Mouse (Mus musculus): ENCODE data around the gene Por. TPM values are rescaled to one million over a fixed set of nuclear protein-coding genes. Genes with fewer than 3 reads are reported as not detected.

Por gene
- total and polyA plus RNA-seq, 3 experiments: 26.7 to 91.1 (median 90.4) TPM

DNA sequence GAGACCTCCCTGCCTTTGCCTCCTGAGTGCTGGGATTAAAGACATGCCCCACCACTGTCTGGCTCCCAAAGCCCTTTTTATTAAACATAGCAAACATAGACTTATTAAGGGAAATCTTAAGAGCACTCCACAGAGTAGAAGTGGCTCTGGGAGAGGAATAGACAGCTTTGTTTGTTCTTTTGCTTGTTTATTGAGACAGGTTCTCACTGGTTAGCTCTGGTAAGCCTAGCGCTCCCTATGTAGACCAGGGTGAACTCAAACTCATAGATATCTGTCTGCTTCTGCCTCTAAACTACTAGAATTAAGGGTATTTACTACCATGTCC lies 20.6 kb upstream of the Por start:
- no peak for ATAC-seq (ENCODE audit: extremely low read depth, insufficient number of reproducible peaks, low FRiP score, poor library complexity, severe bottlenecking)
- Histone ChIP-seq H3K4me3 (ENCODE audit: low read depth, low read length) (no peak overlapping the region), H3K27me3 (ENCODE audit: insufficient read depth, low read length) (peaks cover 10% of the 10 kb centered on the region; the same call in 1 of the 2 replicates), H3K4me1 (ENCODE audit: insufficient read depth, low read depth, low read length) (peaks cover 10% of the 10 kb centered on the region), H3K36me3 (replicated peaks) (no peaks in the 10 kb centered on the region), H3K9me3 (replicated peaks) (no peaks in the 10 kb centered on the region)
- DNase-seq (ENCODE audit: low spot score): no peak
- TF ChIP-seq POLR2AphosphoS5 (IDR thresholded peaks at IDR 0.05; ENCODE audit: insufficient replicate concordance, low read depth, low read length): no peak
- no peak for TF ChIP-seq CTCF (IDR thresholded peaks at IDR 0.05; ENCODE audit: low read depth, low read length)
- TF ChIP-seq GATA1 (IDR thresholded peaks at IDR 0.05; ENCODE audit: borderline replicate concordance, low read length): no peak
- TF ChIP-seq TAL1 (conservative IDR thresholded peaks at IDR 0.05; ENCODE audit: low read depth, low read length): no peak
- TF ChIP-seq GATA2 (IDR thresholded peaks at IDR 0.05; ENCODE audit: borderline replicate concordance, low read depth, low read length): no peak

GRCm38 (mm10) chr5:135651536-135651935 lies 18.3 kb upstream of the Por start:
- H3K27me3 ChIP-seq (ENCODE audit: insufficient read depth, low read length): peaks cover 13% of the 10 kb centered on the region; the same call in 1 of the 2 replicates
- H3K9me3 ChIP-seq (replicated peaks): no peaks in the 10 kb centered on the region
- no peak for DNase-seq (ENCODE audit: low spot score)
- peaks cover 10% of the 10 kb centered on the region for H3K4me1 ChIP-seq (ENCODE audit: insufficient read depth, low read depth, low read length)
- ATAC-seq (ENCODE audit: extremely low read depth, insufficient number of reproducible peaks, low FRiP score, poor library complexity, severe bottlenecking): no peak
- TF ChIP-seq GATA2 (IDR thresholded peaks at IDR 0.05; ENCODE audit: borderline replicate concordance, low read depth, low read length): no peak
- no peak for TF ChIP-seq GATA1 (IDR thresholded peaks at IDR 0.05; ENCODE audit: borderline replicate concordance, low read length)
- TF ChIP-seq CTCF (IDR thresholded peaks at IDR 0.05; ENCODE audit: low read depth, low read length): no peak
- no peak for TF ChIP-seq POLR2AphosphoS5 (IDR thresholded peaks at IDR 0.05; ENCODE audit: insufficient replicate concordance, low read depth, low read length)
- no peak for TF ChIP-seq TAL1 (conservative IDR thresholded peaks at IDR 0.05; ENCODE audit: low read depth, low read length)
- no peak overlapping the region for H3K4me3 ChIP-seq (ENCODE audit: low read depth, low read length)
- no peaks in the 10 kb centered on the region for H3K36me3 ChIP-seq (replicated peaks)

DNA sequence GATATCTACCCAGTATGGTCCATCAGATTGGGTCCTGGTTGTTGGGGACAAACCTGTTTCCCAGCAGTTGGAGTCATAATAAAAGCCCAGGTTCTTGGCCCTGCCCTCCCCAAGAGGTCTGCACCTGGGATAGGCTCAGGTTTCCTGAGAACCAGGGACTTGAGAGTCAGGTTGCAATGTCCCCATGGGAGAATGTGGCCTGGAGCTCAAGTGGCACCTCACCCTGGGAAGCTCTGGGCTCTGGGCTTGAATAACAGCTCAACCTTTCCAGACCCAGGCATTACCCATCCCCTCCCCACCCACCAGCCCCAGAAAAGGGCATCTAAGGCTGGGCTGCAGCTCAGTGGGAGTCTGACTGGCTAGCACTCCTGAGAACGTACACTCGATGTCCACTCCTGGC lies 16.6 kb upstream of the Por start:
- peaks cover 24% of the 10 kb centered on the region for H3K27me3 ChIP-seq (ENCODE audit: insufficient read depth, low read length)
- H3K9me3 ChIP-seq (replicated peaks): no peaks in the 10 kb centered on the region
- no peaks in the 10 kb centered on the region for H3K36me3 ChIP-seq (replicated peaks)
- TF ChIP-seq CTCF (IDR thresholded peaks at IDR 0.05; ENCODE audit: low read depth, low read length) (no peak), POLR2AphosphoS5 (IDR thresholded peaks at IDR 0.05; ENCODE audit: insufficient replicate concordance, low read depth, low read length) (no peak), TAL1 (conservative IDR thresholded peaks at IDR 0.05; ENCODE audit: low read depth, low read length) (no peak)
- H3K4me1 ChIP-seq (ENCODE audit: insufficient read depth, low read depth, low read length): peaks cover 14% of the 10 kb centered on the region
- DNase-seq (ENCODE audit: low spot score): no peak
- no peak overlapping the region for H3K4me3 ChIP-seq (ENCODE audit: low read depth, low read length)
- ATAC-seq (ENCODE audit: extremely low read depth, insufficient number of reproducible peaks, low FRiP score, poor library complexity, severe bottlenecking): no peak

DNA sequence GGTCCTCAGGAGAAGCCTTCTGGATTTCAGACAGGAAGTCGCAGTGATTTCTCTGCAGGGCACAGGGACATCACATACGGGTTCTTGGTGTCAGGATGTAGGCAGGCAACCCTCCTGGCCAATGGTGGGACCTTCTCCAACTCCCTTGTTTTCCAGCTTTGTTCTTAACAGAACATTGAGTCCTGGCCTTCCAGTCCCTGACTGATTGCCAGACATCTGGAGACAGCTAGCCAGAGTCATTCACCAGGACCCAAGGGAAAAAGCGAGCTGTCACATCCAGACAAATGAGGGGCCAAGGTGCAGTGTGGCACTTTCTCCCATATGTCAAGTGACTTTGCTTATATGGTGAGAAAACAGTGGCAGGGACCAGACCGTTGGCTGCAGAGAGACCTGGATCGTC lies 13.8 kb upstream of the Por start:
- ATAC-seq (ENCODE audit: extremely low read depth, insufficient number of reproducible peaks, low FRiP score, poor library complexity, severe bottlenecking) (no peak), DNase-seq (ENCODE audit: low spot score) (no peak)
- H3K4me1 ChIP-seq (ENCODE audit: insufficient read depth, low read depth, low read length): 0 out of 2 replicates have a peak, but pooled peaks cover 4% of the 10 kb centered on the region
- H3K36me3 ChIP-seq (replicated peaks): no peaks in the 10 kb centered on the region
- TF ChIP-seq GATA1 (IDR thresholded peaks at IDR 0.05; ENCODE audit: borderline replicate concordance, low read length) (no peak), GATA2 (IDR thresholded peaks at IDR 0.05; ENCODE audit: borderline replicate concordance, low read depth, low read length) (no peak), TAL1 (conservative IDR thresholded peaks at IDR 0.05; ENCODE audit: low read depth, low read length) (no peak), POLR2AphosphoS5 (IDR thresholded peaks at IDR 0.05; ENCODE audit: insufficient replicate concordance, low read depth, low read length) (no peak), CTCF (IDR thresholded peaks at IDR 0.05; ENCODE audit: low read depth, low read length) (no peak)
- H3K27me3 ChIP-seq (ENCODE audit: insufficient read depth, low read length): peaks cover 31% of the 10 kb centered on the region
- no peaks in the 10 kb centered on the region for H3K9me3 ChIP-seq (replicated peaks)
- no peak overlapping the region for H3K4me3 ChIP-seq (ENCODE audit: low read depth, low read length)

- no peaks in the 10 kb centered on the region for H3K36me3 ChIP-seq (replicated peaks)
- ATAC-seq (ENCODE audit: extremely low read depth, insufficient number of reproducible peaks, low FRiP score, poor library complexity, severe bottlenecking) (no peak), DNase-seq (ENCODE audit: low spot score) (no peak)
- H3K9me3 ChIP-seq (replicated peaks): no peaks in the 10 kb centered on the region
- no peak overlapping the region for H3K4me3 ChIP-seq (ENCODE audit: low read depth, low read length)
- TF ChIP-seq GATA2 (IDR thresholded peaks at IDR 0.05; ENCODE audit: borderline replicate concordance, low read depth, low read length): no peak
- TF ChIP-seq CTCF (IDR thresholded peaks at IDR 0.05; ENCODE audit: low read depth, low read length): no peak
- TF ChIP-seq POLR2AphosphoS5 (IDR thresholded peaks at IDR 0.05; ENCODE audit: insufficient replicate concordance, low read depth, low read length): no peak
- no peak for TF ChIP-seq TAL1 (conservative IDR thresholded peaks at IDR 0.05; ENCODE audit: low read depth, low read length)
- no peak for TF ChIP-seq GATA1 (IDR thresholded peaks at IDR 0.05; ENCODE audit: borderline replicate concordance, low read length)
- 0 out of 2 replicates have a peak, but pooled peaks cover 4% of the 10 kb centered on the region for H3K4me1 ChIP-seq (ENCODE audit: insufficient read depth, low read depth, low read length)
- peaks cover 28% of the 10 kb centered on the region for H3K27me3 ChIP-seq (ENCODE audit: insufficient read depth, low read length)
These were observed 12.7 kb upstream of the Por start for GRCm38 (mm10) chr5:135657128-135657527.

DNA sequence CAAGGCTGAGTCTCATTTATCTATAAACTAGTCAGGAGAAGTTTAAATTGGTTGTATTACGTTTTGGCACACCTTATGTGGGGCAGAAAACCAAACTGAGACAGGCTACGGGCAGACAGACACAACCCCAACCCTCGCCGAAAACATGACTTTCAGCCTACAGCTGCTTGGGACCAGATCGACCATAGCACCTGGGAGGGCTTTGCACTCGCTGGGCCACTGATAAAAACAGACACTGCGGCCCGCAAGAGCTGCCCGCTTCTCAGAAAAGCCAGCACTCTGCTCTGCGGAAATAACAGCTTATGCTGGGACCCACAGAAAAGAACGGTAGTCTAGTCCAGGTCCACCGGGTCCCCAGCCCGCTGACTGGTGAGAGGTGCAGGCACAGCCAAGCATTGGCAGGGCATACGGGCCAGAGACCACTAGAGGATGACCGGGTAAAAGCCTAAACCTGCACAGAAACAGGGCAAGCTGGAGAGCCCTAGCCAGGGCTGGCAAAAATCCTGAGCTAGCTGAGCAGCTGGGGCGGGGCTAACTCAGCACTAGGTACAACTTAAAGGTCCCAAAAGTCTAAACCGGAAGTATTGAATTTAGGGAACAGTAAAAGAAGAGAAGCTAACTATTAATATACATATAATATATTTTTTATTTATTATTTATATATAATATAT lies 12.0 kb upstream of the Por start:
- no peak overlapping the region; the same call in 1 of the 2 replicates for H3K4me3 ChIP-seq (ENCODE audit: low read depth, low read length)
- no peak for TF ChIP-seq CTCF (IDR thresholded peaks at IDR 0.05; ENCODE audit: low read depth, low read length)
- no peak for TF ChIP-seq GATA2 (IDR thresholded peaks at IDR 0.05; ENCODE audit: borderline replicate concordance, low read depth, low read length)
- TF ChIP-seq GATA1 (IDR thresholded peaks at IDR 0.05; ENCODE audit: borderline replicate concordance, low read length): no peak
- TF ChIP-seq TAL1 (conservative IDR thresholded peaks at IDR 0.05; ENCODE audit: low read depth, low read length): no peak
- TF ChIP-seq POLR2AphosphoS5 (IDR thresholded peaks at IDR 0.05; ENCODE audit: insufficient replicate concordance, low read depth, low read length): no peak
- no peaks in the 10 kb centered on the region for H3K9me3 ChIP-seq (replicated peaks)
- DNase-seq (ENCODE audit: low spot score): peak; percentile 17
- 0 out of 2 replicates have a peak, but pooled peaks cover 4% of the 10 kb centered on the region for H3K4me1 ChIP-seq (ENCODE audit: insufficient read depth, low read depth, low read length)
- H3K36me3 ChIP-seq (replicated peaks): no peaks in the 10 kb centered on the region
- H3K27me3 ChIP-seq (ENCODE audit: insufficient read depth, low read length): peaks cover 28% of the 10 kb centered on the region
- ATAC-seq (ENCODE audit: extremely low read depth, insufficient number of reproducible peaks, low FRiP score, poor library complexity, severe bottlenecking): no peak; the same call in 1 of the 2 replicates

All from G1E (cell line).